Mouse (Mus musculus) layer of hippocampus, adult 9-11 months (tissue): Measurements from ENCODE around the gene Ddc.

Experiments
- DNase-seq: peaks from one replicate; pipeline ENCODE4 v3.0.0; 2022

The Ddc gene

DNA sequence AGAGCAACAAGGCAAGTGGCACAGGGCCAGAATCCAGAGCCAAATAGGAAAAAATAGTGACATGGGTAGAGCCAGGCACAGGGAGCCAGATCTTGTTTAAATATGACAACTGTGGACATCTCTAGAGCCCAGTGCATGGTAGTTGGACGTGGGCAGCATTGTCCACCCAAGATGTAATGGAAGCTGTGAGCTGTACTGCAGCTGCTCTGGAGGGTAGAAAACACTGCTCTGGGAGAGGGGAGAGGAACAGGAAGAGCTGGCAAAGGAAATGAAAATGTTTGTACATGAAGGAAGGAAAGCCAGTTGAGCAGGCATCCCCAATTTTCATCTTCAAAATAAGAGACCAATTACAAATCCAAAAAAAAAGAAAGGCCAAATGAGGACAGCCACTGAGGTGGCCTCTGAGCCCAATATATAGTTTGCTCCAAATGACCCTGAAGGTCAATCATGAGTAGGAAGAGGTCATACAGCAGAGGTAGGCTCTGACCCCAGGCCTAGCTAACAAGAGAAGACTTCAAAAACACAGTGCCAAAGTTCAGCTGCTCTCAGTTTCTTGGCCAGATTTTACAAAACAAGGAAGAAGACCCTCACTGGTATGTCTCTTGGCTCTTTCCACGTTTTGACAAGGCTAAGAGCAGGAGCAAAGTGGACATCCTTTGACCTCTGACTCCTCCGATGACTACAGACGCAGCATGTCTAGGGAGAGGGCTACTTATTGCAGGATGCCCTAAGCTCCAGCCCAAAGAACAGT, 121.7 kb downstream of the Ddc start:
- no peak for DNase-seq

DNA sequence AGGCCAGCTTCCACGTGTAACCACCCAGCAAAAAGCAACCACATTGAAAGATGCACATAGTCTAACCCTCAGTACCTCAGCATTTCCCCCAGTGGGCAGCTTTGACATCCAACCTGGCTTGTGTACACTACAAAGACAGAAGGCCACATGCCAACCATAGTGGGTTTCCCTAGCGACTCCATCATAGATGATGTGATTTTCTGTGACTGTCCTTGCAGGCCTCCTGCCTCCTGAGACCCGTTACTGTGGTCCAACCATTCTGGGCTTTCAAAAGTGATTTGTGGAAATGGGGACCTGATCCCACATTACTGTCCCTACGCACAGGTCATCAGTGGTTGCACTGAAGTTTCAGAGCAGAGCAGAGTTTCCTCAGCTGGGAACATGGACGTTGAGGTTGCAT, 123.1 kb downstream of the Ddc start:
- DNase-seq: no peak

DNA sequence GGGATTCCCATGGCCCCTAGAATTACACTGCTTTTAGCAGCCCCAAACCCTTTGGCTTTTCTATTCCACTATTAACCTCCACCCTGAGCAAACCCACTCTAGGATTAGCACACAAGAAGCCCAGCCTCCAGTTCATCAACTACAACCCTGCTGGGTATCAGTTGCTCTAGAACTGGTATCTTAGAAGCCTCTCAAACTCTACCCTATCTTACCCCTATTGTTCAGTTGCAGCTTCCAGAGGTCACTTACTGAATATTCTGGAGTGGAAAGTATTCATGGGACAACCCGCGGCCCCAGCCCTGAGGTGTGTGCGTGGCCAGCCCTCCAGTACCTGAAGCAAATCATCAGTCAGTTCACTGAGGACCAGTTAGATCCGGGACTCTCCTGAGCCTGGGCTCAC, 123.6 kb downstream of the Ddc start:
- DNase-seq: no peak

DNA sequence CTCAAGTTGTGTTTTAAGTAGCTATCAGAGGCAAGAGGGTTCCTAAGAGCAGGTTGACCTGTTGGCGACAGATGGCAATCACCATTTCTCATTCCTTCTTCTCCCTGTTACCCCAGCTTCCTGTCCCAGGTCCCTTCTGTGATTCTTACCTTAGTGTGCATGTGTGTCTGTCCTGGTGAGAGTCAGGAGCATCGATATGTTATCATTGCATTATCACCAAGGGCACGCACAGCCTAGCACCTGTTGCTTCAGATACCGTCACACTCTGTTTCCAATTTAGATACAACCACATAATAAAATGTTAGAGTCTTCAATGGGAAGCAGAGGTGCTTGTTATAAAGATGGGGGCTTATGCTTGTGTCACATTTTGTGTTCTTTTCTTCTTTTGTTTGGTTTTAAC, 125.7 kb downstream of the Ddc start:
- no peak for DNase-seq

DNA sequence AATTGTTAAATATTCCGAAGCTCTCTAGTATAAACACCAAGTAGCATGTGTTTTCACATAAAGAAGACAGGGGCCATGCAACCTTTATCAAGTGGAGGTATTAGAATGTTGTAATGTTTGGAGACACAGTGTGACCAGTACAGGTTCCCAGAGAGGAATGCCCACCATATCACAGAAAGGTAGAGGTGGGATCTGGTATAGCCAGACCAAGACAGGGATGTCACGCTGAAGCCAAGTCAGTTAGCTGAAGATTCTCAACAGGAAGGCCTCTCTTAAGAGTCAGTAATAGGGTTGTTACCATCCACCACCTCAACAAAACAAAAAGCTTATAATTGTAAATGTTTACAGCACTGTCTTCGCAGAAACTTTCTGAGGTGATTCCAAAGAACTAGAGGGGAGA, 127.3 kb downstream of the Ddc start:
- no peak for DNase-seq

DNA sequence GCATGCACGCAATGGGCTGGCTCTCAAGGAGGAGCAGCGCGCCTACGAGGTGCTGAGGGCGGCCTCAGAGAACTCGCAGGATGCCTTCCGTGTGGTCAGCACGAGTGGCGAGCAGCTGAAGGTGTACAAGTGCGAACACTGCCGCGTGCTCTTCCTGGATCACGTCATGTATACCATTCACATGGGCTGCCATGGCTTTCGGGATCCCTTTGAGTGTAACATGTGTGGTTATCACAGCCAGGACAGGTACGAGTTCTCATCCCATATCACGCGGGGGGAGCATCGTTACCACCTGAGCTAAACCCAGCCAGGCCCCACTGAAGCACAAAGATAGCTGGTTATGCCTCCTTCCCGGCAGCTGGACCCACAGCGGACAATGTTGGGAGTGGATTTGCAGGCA, 128.7 kb downstream of the Ddc start:
- no peak for DNase-seq

DNA sequence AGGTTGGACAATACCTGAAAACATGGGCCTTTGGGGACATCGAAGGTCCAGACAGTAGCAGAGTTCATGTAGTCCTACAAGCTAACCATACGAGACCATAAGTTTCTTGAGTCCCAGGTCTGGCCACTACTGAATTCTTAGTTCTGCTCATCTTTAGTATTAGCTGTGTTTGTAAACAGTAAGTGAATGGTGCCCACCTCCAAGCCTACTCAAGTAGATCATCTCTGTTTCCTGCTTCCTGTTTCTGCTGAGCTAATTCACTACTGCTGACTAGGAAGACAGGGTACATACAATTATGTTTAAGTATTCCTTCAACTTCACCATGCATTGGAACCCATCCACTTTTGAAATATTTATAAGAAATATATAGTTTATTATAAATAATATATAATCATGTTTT, 129.9 kb downstream of the Ddc start:
- no peak for DNase-seq

DNA sequence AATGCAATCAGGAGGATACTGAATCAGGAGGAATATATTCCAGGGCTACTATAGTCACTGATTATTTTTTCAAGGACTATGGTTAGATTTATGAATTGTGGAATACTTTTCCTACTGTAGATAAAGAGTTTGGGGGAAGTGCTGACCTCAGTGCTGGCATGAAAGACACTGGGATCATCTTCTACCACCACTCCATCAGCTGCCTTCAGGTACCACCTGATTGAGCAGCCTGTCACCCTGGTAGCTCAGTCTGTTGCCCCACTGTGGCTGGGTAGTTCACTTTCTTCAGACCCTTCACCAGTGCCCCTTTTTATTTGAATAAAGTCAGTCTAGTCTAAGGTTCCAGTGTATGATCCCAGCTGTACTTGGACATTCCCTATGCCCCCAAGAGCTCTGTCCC, 131.2 kb downstream of the Ddc start:
- DNase-seq: no peak

DNA sequence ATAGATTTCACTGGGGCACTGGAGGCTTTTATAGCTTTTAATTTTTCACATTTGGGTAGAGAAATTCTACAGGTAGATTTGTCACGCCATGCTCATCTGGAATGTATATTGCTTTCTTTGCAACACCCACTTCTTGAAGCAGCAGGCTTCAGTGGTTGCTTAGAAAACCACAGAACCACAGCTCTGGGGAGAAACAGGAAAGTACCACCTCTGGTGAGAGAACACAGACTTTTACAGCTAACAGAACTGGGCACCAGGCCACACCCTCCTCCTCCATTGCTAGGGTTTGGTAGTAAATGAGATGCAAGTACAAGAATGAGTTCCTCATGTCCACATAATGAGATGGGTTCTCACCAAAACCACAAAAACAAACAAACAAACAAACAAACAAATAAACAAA, 131.8 kb downstream of the Ddc start:
- DNase-seq: no peak

DNA sequence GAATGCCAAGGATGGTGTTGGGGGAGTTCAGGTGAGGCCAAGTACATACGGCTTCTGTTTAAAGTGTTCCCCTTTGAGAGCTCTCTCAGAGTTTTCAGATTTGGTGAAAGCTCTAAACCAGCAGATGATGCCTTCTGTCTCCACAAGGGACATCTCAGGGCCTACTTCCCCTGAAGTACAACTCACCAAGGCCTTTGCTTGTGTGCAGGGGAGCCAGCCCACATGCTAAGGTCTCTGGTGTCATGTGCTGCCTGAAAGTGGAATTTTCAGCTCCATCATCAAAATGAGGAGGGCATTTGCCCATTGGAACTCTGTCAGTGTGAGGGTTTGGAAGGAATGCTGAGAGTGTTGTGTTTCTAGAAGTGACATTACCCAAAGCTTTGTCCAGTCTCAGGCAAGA, 132.5 kb downstream of the Ddc start:
- no peak for DNase-seq
